Mouse (Mus musculus): ENCODE data around the gene Tjp2. TPM values are rescaled to one million over a fixed set of nuclear protein-coding genes. Genes with fewer than 3 reads are reported as not detected.
"Not testable (repeated sequence)": the region's sequence is repeated elsewhere in the genome, so short reads cannot be mapped to it uniquely, and the experiment has no call there.

Gene Tjp2
- polyA plus RNA-seq, 1 experiment from 2014 or later: 41.7 TPM

GRCm38 (mm10) chr19:24102562-24103126 is 122.2 kb downstream of the Tjp2 start:
- ATAC-seq: no peak
- no peak overlapping the region for H3K4me3 ChIP-seq (replicated peaks)
- 80% methylated on average over 10 of the region's 10 CpGs for WGBS

DNA sequence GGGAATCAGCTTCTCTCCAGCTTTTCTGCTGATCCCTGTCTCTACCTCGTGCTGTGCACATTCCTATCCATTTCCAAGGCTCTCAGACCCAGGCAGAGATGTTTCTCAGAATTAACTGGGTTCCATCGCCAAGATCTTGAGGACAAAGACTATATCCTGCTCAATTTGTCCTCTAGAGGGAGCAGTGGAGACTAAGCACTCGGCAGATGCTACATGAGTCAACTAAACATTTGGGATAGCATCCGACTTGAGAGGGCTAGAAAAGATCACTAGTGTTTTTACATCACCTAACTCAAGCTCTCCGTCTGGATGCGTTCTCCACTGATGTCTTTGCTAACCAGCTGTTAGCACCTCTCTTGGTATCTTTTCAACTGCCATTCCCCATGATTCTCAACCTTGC is 123.6 kb downstream of the Tjp2 start:
- no peak for ATAC-seq
- Histone ChIP-seq H3K27me3 (replicated peaks) (no peaks in the 10 kb centered on the region), H3K9me3 (no peaks in the 10 kb centered on the region), H3K36me3 (peaks cover 16% of the 10 kb centered on the region), H3K4me3 (replicated peaks) (no peak overlapping the region), H3K9ac (no peak overlapping the region), H3K4me2 (replicated peaks) (no peak overlapping the region), H3K4me1 (replicated peaks) (no peaks in the 10 kb centered on the region), H3K27ac (no peak overlapping the region)
- WGBS: 78% methylated on average over 6 of the region's 6 CpGs

More at GRCm38 (mm10) chr19:24102562-24103126, 122.2 kb downstream of the Tjp2 start:
- Histone ChIP-seq H3K9ac (no peak overlapping the region), H3K4me2 (replicated peaks) (no peak overlapping the region), H3K36me3 (peaks cover 14% of the 10 kb centered on the region), H3K27ac (no peak overlapping the region), H3K27me3 (replicated peaks) (no peaks in the 10 kb centered on the region), H3K4me1 (replicated peaks) (no peaks in the 10 kb centered on the region), H3K9me3 (no peaks in the 10 kb centered on the region)

DNA sequence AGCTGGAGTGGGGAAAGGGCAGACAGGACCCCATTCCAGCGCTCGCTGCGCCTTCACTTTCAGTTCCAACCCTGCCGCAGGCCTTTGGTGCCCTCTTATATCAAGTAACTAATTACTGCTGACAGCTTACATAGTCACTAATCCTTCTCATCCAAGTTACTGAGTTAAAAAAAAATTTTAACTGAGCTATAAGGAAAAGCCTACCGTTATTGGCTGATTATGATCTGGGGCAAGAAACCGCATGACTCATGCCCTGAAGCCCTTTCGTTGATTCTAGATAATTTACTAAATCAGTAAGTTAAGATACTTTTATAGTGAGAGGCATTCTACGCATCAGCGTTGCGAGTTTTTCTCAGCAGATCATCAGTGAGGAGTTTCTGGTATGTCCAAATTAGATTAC is 126.1 kb downstream of the Tjp2 start:
- H3K36me3 ChIP-seq: peaks cover 16% of the 10 kb centered on the region
- ATAC-seq: no peak
- no peaks in the 10 kb centered on the region for H3K27me3 ChIP-seq (replicated peaks)
- H3K4me2 ChIP-seq (replicated peaks): no peak overlapping the region
- H3K4me3 ChIP-seq (replicated peaks): no peak overlapping the region
- H3K9me3 ChIP-seq: no peaks in the 10 kb centered on the region
- no peaks in the 10 kb centered on the region for H3K4me1 ChIP-seq (replicated peaks)
- 82% methylated on average over 10 of the region's 10 CpGs for whole genome bisulfite sequencing
- H3K9ac ChIP-seq: no peak overlapping the region
- H3K27ac ChIP-seq: no peak overlapping the region

DNA sequence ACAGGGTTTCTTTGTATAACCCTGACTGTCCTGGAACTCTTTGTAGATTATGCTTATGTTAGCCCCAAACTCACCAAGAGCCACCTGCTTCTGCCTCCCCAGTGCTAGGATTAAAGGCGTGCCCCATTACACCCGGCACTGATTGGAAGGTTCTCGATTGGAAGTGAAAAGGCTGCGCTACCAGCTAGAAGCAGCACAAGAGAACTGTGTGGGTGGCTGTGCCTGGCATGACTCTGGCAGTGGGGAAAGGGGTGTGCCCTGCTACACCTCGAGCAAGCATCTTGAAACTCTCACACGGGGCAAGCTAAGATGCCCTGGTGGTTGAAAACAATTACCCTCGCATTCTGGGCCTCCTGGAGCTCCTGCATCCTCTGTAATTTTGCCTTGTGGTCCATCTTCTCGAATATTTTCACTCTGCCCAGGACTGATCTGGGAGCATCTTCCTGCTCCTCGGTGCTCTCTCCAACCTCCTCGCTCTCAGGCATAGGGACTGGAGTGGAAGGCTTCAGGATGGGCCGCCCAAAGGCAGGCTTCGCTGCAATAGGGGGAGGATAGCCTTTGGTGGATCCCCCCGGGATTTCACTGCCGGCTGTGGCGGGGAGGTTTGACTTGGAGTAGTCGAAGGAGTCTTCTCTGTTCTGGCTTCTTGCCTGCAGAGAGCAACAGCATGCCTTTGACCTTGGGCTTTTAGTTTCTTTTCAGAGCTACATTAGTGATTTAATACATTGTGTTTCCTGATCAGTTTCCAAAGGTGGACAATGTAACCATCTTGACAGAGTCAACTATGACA is 127.0 kb downstream of the Tjp2 start:
- WGBS: 88% methylated on average over 16 of the region's 16 CpGs
- no peaks in the 10 kb centered on the region for H3K4me1 ChIP-seq (replicated peaks)
- H3K36me3 ChIP-seq: peaks cover 16% of the 10 kb centered on the region
- H3K9ac ChIP-seq: no peak overlapping the region
- H3K9me3 ChIP-seq: no peaks in the 10 kb centered on the region
- no peak overlapping the region for H3K4me3 ChIP-seq (replicated peaks)
- H3K27me3 ChIP-seq (replicated peaks): no peaks in the 10 kb centered on the region
- no peak for ATAC-seq
- no peak overlapping the region for H3K4me2 ChIP-seq (replicated peaks)
- no peak overlapping the region for H3K27ac ChIP-seq

DNA sequence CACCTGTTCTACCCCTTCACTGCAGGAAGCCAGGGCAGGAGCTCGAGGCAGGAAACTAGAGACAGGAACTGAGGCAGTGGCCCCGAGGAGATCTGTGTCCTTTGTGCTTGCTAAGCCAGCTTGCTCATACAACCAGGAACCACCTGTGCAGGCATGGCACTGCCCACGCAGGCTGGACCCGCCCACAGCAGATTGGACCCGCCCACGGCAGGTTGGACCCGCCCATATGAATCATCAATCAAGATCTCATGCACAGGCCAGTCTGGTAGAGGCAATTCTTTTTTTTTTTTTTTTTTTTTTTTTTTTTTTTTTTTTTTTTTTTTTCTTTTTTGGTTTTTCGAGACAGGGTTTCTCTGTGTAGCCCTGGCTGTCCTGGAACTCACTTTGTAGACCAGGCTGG is 132.8 kb downstream of the Tjp2 start:
- ATAC-seq; H3K4me2 ChIP-seq (replicated peaks); H3K9ac ChIP-seq; H3K36me3 ChIP-seq; H3K27me3 ChIP-seq (replicated peaks); H3K4me1 ChIP-seq (replicated peaks); H3K9me3 ChIP-seq; H3K27ac ChIP-seq; H3K4me3 ChIP-seq (replicated peaks): not testable (repeated sequence)
- WGBS: 65% methylated on average over 8 of the region's 8 CpGs

DNA sequence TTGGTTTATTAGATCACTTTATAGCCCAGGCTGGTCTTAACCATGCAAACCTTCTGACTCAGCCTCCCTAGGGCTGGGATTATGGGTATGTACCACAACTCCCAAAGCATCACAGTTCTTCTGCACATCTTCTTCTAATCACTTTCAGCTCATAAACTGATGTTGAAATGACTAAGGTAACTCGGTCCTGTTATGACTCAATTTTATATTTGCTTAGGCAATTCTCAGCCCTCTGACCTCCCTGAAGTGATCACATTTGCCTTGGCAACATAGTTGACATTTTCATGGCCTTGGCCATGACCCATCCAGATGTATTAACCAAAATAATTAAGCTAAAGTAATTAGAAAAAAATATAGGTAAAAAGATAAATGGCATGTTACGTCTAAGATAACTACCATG is 134.5 kb downstream of the Tjp2 start:
- Histone ChIP-seq H3K27me3 (replicated peaks) (no peaks in the 10 kb centered on the region), H3K4me3 (replicated peaks) (no peak overlapping the region), H3K9me3 (no peaks in the 10 kb centered on the region), H3K4me2 (replicated peaks) (no peak overlapping the region), H3K36me3 (no peaks in the 10 kb centered on the region), H3K9ac (no peak overlapping the region), H3K27ac (no peak overlapping the region), H3K4me1 (replicated peaks) (no peaks in the 10 kb centered on the region)
- 67% methylated on average over 2 of the region's 2 CpGs for WGBS
- no peak for ATAC-seq

DNA sequence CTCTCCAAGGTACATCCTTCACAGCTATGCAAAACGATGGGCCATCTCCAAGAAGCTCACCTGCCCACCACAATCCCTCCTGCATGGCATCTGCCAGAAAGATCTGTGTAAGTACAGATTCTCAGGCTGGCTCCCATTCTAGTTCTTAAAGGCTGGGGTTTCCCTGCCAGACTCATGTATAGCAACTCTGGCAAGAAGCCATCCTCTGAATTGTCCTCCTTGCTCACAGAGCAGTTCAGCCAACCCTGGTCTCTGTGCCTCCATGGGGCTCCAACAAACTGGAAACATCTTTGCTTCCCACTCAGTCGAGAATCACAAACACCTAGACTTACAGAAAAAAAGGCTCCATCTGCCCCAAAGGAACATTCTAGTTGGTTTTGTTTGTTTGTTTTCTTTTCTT is 139.5 kb downstream of the Tjp2 start:
- H3K4me2 ChIP-seq (replicated peaks): no peak overlapping the region
- H3K27ac ChIP-seq: no peak overlapping the region
- H3K4me3 ChIP-seq (replicated peaks): no peak overlapping the region
- H3K9ac ChIP-seq: no peak overlapping the region
- H3K9me3 ChIP-seq: no peaks in the 10 kb centered on the region
- no peaks in the 10 kb centered on the region for H3K36me3 ChIP-seq
- H3K4me1 ChIP-seq (replicated peaks): no peaks in the 10 kb centered on the region
- WGBS: 76% methylated on average over 2 of the region's 2 CpGs
- no peak for ATAC-seq
- H3K27me3 ChIP-seq (replicated peaks): no peaks in the 10 kb centered on the region

DNA sequence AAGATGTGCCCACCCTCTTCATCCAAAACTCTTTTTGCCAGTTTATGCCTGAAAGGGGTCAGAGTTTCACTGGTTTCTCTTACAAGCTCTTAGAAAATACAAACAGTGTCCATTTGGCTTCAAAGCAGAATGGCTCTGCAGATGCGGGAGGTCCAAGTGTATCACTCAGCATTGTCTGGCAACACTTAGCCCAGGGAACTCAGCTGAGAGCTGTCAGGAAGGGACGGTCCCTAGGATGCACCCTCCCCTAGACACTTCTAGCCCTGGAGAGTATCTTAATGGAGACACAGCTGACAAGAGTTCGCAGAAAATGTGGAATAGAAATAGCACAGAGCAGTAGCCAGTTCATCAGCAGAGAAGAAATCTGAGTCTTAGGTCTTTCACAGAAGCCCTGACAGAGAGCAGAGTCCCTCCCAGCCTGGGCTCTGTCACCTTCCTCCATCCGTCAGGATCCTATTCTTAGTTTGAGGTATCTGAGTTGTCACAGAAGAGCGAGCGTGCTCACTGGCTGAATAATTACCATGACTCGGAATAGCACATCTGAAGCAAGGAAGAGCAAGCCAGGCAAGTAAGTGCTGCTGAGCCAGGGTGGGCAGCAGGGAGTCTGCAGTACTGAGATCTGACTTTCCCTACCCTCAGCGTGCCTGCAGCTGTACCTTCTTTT is 144.3 kb downstream of the Tjp2 start:
- no peak overlapping the region for H3K4me2 ChIP-seq (replicated peaks)

DNA sequence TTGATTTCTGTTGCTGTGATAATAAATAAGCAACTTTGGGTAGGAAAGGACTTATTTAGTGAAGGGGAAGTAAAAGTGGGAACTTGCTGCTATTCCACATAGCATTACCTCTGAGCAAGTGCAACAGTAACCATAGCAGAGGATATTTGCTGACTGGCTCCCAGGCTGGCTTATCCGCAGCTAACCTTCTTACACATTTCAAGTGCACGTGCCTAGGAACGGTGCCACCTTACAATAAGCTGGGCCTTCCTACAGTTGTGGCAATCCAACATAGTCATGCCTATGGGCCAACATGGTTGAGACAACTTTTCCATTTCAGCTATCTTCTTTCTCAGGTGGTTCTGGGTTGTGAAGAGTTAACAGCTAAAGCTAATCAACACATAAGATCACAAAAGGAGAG is 147.2 kb downstream of the Tjp2 start:
- H3K4me1 ChIP-seq (replicated peaks): no peaks in the 10 kb centered on the region
- no peak overlapping the region for H3K4me3 ChIP-seq (replicated peaks)
- no peaks in the 10 kb centered on the region for H3K9me3 ChIP-seq
- no peaks in the 10 kb centered on the region for H3K36me3 ChIP-seq
- H3K9ac ChIP-seq: no peak overlapping the region
- WGBS: 92% methylated on average over 3 of the region's 3 CpGs
- no peak overlapping the region for H3K4me2 ChIP-seq (replicated peaks)
- H3K27me3 ChIP-seq (replicated peaks): no peaks in the 10 kb centered on the region
- no peak overlapping the region for H3K27ac ChIP-seq
- ATAC-seq: no peak

More for the DNA sequence above, 144.3 kb downstream of the Tjp2 start:
- no peak overlapping the region for H3K4me3 ChIP-seq (replicated peaks)
- no peaks in the 10 kb centered on the region for H3K4me1 ChIP-seq (replicated peaks)
- WGBS: 39% methylated on average over 8 of the region's 8 CpGs
- ATAC-seq: no peak
- H3K9me3 ChIP-seq: no peaks in the 10 kb centered on the region
- no peaks in the 10 kb centered on the region for H3K36me3 ChIP-seq
- H3K27ac ChIP-seq: no peak overlapping the region
- H3K27me3 ChIP-seq (replicated peaks): no peaks in the 10 kb centered on the region
- H3K9ac ChIP-seq: no peak overlapping the region

- 89% methylated on average over 7 of the region's 7 CpGs for WGBS
Observed at GRCm38 (mm10) chr19:24076536-24076935, 148.3 kb downstream of the Tjp2 start.

GRCm38 (mm10) chr19:24075927-24076326 is 148.9 kb downstream of the Tjp2 start:
- no peaks in the 10 kb centered on the region for H3K27me3 ChIP-seq (replicated peaks)
- 85% methylated on average over 8 of the region's 8 CpGs for WGBS
- no peak overlapping the region for H3K4me2 ChIP-seq (replicated peaks)
- H3K36me3 ChIP-seq: no peaks in the 10 kb centered on the region
- no peak overlapping the region for H3K9ac ChIP-seq
- no peak overlapping the region for H3K27ac ChIP-seq
- no peaks in the 10 kb centered on the region for H3K9me3 ChIP-seq
- no peak overlapping the region for H3K4me3 ChIP-seq (replicated peaks)
- no peaks in the 10 kb centered on the region for H3K4me1 ChIP-seq (replicated peaks)
- ATAC-seq: no peak

More at GRCm38 (mm10) chr19:24076536-24076935, 148.3 kb downstream of the Tjp2 start:
- no peak for ATAC-seq
- Histone ChIP-seq H3K36me3 (no peaks in the 10 kb centered on the region), H3K9me3 (no peaks in the 10 kb centered on the region), H3K27ac (no peak overlapping the region), H3K27me3 (replicated peaks) (no peaks in the 10 kb centered on the region), H3K4me1 (replicated peaks) (no peaks in the 10 kb centered on the region), H3K4me3 (replicated peaks) (no peak overlapping the region), H3K9ac (no peak overlapping the region), H3K4me2 (replicated peaks) (no peak overlapping the region)

DNA sequence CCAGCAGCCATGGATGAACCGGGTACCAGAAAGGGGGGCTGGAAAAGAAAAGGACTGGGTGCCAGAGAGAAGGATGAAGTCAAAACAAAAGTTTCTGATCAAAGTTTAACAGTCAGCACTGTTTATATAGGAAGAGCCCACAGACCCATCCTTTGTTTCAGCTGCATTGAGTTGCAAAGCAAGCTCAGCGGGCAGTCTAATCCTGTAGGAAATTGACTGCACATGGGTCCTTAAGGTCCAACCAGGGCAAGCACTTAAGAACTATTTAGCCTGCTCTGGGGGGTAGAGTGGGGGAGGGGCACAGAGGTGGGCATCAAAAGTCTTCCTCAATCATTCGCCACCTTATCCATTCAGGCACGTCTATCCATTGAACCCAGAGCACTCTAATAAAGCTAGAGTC is 151.7 kb downstream of the Tjp2 start:
- no peak overlapping the region for H3K4me2 ChIP-seq (replicated peaks)
- 71% methylated on average over 4 of the region's 4 CpGs for WGBS

More for the DNA sequence above, 151.7 kb downstream of the Tjp2 start:
- H3K27me3 ChIP-seq (replicated peaks): no peaks in the 10 kb centered on the region
- no peak overlapping the region for H3K4me3 ChIP-seq (replicated peaks)
- no peaks in the 10 kb centered on the region for H3K9me3 ChIP-seq
- no peak for ATAC-seq
- no peaks in the 10 kb centered on the region for H3K36me3 ChIP-seq
- H3K9ac ChIP-seq: no peak overlapping the region
- no peaks in the 10 kb centered on the region for H3K4me1 ChIP-seq (replicated peaks)
- no peak overlapping the region for H3K27ac ChIP-seq
